Mouse (Mus musculus) forebrain, embryonic 10.5 days (tissue): ENCODE data around the gene Gm10251. TPM values are rescaled to one million over a fixed set of nuclear protein-coding genes. Genes with fewer than 3 reads are reported as not detected.
"Not testable (repeated sequence)": the region's sequence is repeated elsewhere in the genome, so short reads cannot be mapped to it uniquely, and the experiment has no call there.

Experiments
- DNase-seq: peaks from one replicate; pipeline ENCODE4 v3.0.0-alpha.2; 2017; ENCODE audit warnings: low spot score; ENCODE audit errors: extremely low spot score
- H3K27ac ChIP-seq: fragments of 300-500 bp; sonication (generic); 2 replicates; pipeline ENCODE4 v1.5.1; 2016; ENCODE audit warnings: mild to moderate bottlenecking
- H3K27me3 ChIP-seq: fragments of 300-500 bp; sonication (generic); 2 replicates; pipeline ENCODE4 v1.6.1; 2016; ENCODE audit warnings: mild to moderate bottlenecking; ENCODE audit not compliant: poor library complexity, severe bottlenecking
- H3K36me3 ChIP-seq: fragments of 300-500 bp; sonication (generic); replicated peaks from 2 replicates; pipeline ENCODE4 v1.6.1; 2016; ENCODE audit warnings: mild to moderate bottlenecking, moderate library complexity
- H3K4me1 ChIP-seq: fragments of 300-500 bp; sonication (generic); 2 replicates; pipeline ENCODE4 v1.6.1; 2016
- H3K4me3 ChIP-seq: fragments of 300-500 bp; sonication (generic); 2 replicates; pipeline ENCODE4 v1.5.1; 2016; ENCODE audit warnings: mild to moderate bottlenecking, moderate library complexity
- H3K9me3 ChIP-seq: fragments of 300-500 bp; sonication (generic); 2 replicates; pipeline ENCODE4 v1.6.1; 2016; ENCODE audit warnings: mild to moderate bottlenecking, moderate library complexity
- WGBS: fragments of 180-500 bp; shearing (Covaris S2); methylation state at CpG from one replicate; pipeline ENCODE4 v1.1.7; 2016; 5-methylcytosine and 5-hydroxymethylcytosine counted together
- polyA plus RNA-seq: library from polyadenylated mRNA; unstranded; fragments of >200 nt; fragmentation: Nextera tagmentation; extraction: Ambion mirVana; gene quantifications from 2 replicates; pipeline ENCODE4 v1.2.1, GENCODE M21; 2016

The Gm10251 gene
- polyA plus RNA-seq, result not detected in 2 replicates

GRCm38 (mm10) chr14:6684070-6684469 is at the start of gene Gm10251:
Gene Gm10251, minus strand, starts transcription at chr14:6684170.
- H3K27ac ChIP-seq, H3K4me3 ChIP-seq, H3K9me3 ChIP-seq, H3K36me3 ChIP-seq, H3K27me3 ChIP-seq, DNase-seq, H3K4me1 ChIP-seq: not testable (repeated sequence)
- WGBS, result no CpG with 5 or more reads among the region's 1 CpGs

DNA sequence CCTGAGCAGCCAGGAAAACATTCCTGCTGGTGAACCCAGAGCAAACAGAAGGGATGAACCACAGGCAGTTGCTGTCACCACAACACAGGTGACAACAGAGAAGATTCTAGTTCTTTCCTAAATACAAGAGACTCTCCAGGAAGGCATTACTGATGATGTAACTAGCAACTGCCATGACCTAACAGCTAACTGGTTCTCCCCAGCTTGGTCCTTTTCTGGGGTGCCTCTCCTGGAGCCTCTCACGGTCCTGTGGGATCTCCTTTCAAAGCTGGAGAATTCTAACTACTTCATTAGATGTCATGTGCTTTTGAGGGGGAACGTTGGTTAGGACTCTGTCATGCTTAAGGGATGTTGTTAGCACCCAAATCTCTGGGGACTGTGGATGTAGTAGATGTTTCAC is 36.2 kb upstream of the Gm10251 start, which contains the start of gene Gm8050:
Gene Gm8050, minus strand, starts transcription at position 101 of the 400 bp plus-strand sequence.
- H3K36me3 ChIP-seq, DNase-seq, H3K4me1 ChIP-seq, H3K27me3 ChIP-seq, H3K4me3 ChIP-seq, H3K9me3 ChIP-seq, H3K27ac ChIP-seq: not testable (repeated sequence)
- 45% methylated on average over 1 of the region's 2 CpGs for WGBS

- not testable (repeated sequence) for H3K27me3 ChIP-seq, H3K4me3 ChIP-seq, H3K27ac ChIP-seq, H3K9me3 ChIP-seq, H3K36me3 ChIP-seq, H3K4me1 ChIP-seq, DNase-seq
- WGBS, result 71% methylated on average over 1 of the region's 2 CpGs
Observed at GRCm38 (mm10) chr14:6622318-6622717, 61.7 kb downstream of the Gm10251 start, which contains the start of gene Gm3460. Gene Gm3460, minus strand, starts transcription at chr14:6622418.

DNA sequence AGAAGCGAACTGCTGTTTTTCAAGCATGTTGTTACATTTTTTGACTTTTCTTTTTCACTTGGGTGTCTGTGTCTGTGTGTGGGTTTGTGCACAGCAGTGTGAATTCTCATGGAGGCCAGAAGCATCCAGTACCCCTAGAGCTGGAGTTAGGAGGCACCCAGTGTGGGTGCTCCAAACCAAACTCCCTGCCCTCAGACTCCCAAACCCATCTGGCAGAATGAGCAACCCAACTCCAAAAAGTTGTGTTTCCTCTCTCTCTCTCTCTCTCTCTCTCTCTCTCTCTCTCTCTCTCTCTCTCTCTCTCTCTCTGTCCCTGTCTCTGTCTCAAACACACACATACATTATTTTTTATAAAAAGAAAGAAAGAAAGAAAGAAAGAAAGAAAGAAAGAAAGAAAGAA is 77.5 kb downstream of the Gm10251 start:
- DNase-seq, H3K4me1 ChIP-seq, H3K27me3 ChIP-seq, H3K4me3 ChIP-seq, H3K27ac ChIP-seq, H3K9me3 ChIP-seq, H3K36me3 ChIP-seq: not testable (repeated sequence)
- WGBS, result no CpG with 5 or more reads among the region's 1 CpGs

- not testable (repeated sequence) for H3K4me1 ChIP-seq, H3K27me3 ChIP-seq, H3K36me3 ChIP-seq, H3K9me3 ChIP-seq
- DNase-seq, result peak; percentile 58
- peak overlapping the region; percentile 50 for H3K4me3 ChIP-seq
- H3K27ac ChIP-seq, result peak overlapping the region; percentile 70
- WGBS, result 6% methylated on average over 11 of the region's 20 CpGs
Observed at GRCm38 (mm10) chr14:6605004-6605403, 79.0 kb downstream of the Gm10251 start.

DNA sequence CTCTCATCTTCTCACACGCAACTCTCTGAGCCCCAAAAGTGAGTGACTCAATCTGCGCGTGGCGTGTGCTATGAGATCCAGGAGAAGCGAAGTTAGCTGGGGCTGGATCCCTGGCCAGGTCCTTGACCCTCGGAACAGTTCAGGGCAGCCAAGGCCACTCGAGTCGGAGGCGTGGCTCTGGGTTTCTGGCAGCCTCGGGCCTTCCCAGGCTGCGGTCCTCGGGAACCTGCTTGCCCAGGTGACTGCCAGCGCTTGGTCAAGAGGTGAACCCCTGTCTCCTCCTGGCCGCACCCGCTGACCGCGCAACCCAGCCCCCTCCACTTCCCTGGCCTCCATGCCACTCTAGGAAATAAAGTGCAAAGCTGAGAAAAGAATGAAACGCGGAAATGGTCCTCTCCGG is 79.4 kb downstream of the Gm10251 start:
- not testable (repeated sequence) for H3K27me3 ChIP-seq, H3K9me3 ChIP-seq, H3K4me1 ChIP-seq, H3K36me3 ChIP-seq
- Histone ChIP-seq H3K4me3 (peak overlapping the region; percentile 50), H3K27ac (peak overlapping the region; percentile 70)
- 4% methylated on average over 17 of the region's 20 CpGs for WGBS
- DNase-seq, result peak; percentile 19

- H3K27me3 ChIP-seq, H3K9me3 ChIP-seq, H3K4me1 ChIP-seq, H3K27ac ChIP-seq, H3K36me3 ChIP-seq, DNase-seq, H3K4me3 ChIP-seq: not testable (repeated sequence)
- 31% methylated on average over 1 of the region's 2 CpGs for WGBS
Observed at GRCm38 (mm10) chr14:6590513-6590912, 93.5 kb downstream of the Gm10251 start, which contains the start of gene Gm3629. Gene Gm3629, minus strand, starts transcription at chr14:6590613.

Other genes with a start within 250 kb of the Gm10251 start
- gene Gm3594, start 239.6 kb downstream of the Gm10251 start, polyA plus RNA-seq, result not detected in 2 replicates
- gene Gm8356, start 146.9 kb downstream of the Gm10251 start, polyA plus RNA-seq, result not detected in 2 replicates
- 0.20 and 0.50 TPM in 2 replicates for gene Gm3629, start 93.6 kb downstream of the Gm10251 start, polyA plus RNA-seq
- gene Gm3460, start 61.8 kb downstream of the Gm10251 start, polyA plus RNA-seq, result not detected in 2 replicates
- gene Gm8050, start 36.1 kb upstream of the Gm10251 start, polyA plus RNA-seq, result not detected in 2 replicates
- 4.7 and 5.1 TPM in 2 replicates for gene Gm3636, start 58.2 kb upstream of the Gm10251 start, polyA plus RNA-seq
- not detected in 2 replicates for gene Gm8362, start 90.2 kb upstream of the Gm10251 start, polyA plus RNA-seq
- not detected in 2 replicates for gene Gm3642, start 156.1 kb upstream of the Gm10251 start, polyA plus RNA-seq
- gene Gm3667, start 205.8 kb upstream of the Gm10251 start, polyA plus RNA-seq, result 1.6 TPM in 2 replicates